8 mouse cellular contexts compared by ENCODE assay signal in the genomic region with DNA sequence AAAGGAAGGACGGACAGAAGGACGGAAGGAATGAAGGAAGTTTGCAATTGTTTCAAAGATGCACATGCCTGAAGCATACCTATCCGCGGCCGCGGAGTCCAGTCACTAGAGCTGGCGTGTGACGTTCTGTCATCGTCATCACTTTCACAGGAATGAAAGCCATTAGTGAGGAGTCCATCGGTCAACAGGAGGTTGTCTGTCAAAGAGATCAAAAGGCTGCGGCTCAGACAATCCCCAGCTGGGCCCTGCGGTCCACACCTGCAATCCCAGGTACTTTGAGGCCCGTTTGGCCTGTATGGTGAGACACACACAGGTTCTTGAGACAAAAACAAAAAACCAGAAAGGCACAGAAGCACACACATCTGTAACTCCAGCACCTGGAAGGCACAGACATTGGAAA. TPM values are rescaled to one million over a fixed set of nuclear protein-coding genes. Genes with fewer than 3 reads are reported as not detected.
DNase-seq lines count a peak whose midpoint lies in the region; ATAC-seq lines count a peak whose summit lies in the region.

No protein-coding gene starts in this region.

- ATAC-seq in intestine, embryonic 16.5 days, result no peak

- peaks cover 44% of the 10 kb centered on the region for H3K36me3 ChIP-seq in embryonic facial prominence, embryonic 10.5 days (replicated peaks)
- no peaks in the 10 kb centered on the region for H3K36me3 ChIP-seq in intestine, embryonic 16.5 days (ENCODE audit: control insufficient read depth, insufficient read depth, low read length)

- peak overlapping the region; percentile 82 for H3K4me3 ChIP-seq in embryonic facial prominence, embryonic 10.5 days
- peak overlapping the region; percentile 74 for H3K4me3 ChIP-seq in intestine, embryonic 16.5 days (ENCODE audit: low read length)

- DNase-seq in embryo, embryonic 10.5 days (ENCODE audit: low spot score), result peak; percentile 9
- DNase-seq in embryo, embryonic 11 days, result no peak
- DNase-seq in embryonic facial prominence, embryonic 10.5 days (ENCODE audit: low spot score), result peak; percentile 21
- DNase-seq in lung, postnatal 14 days, result peak; percentile 3
- DNase-seq in gastrocnemius, postnatal 25 days, result no peak
- no peak for DNase-seq in spleen, postnatal 4 days (ENCODE audit: low spot score in 2 of 2)
- DNase-seq in MN1 (ENCODE audit: low spot score), result no peak

- 63% methylated on average over 13 of the region's 13 CpGs for WGBS in embryonic facial prominence, embryonic 10.5 days
- 57% methylated on average over 13 of the region's 13 CpGs for WGBS in intestine, embryonic 16.5 days

- H3K4me1 ChIP-seq in embryonic facial prominence, embryonic 10.5 days, result peaks cover 21% of the 10 kb centered on the region
- H3K4me1 ChIP-seq in intestine, embryonic 16.5 days (ENCODE audit: control insufficient read depth, insufficient read depth, low read length), result peaks cover 9% of the 10 kb centered on the region; the same call in 1 of the 2 replicates

- peaks cover 7% of the 10 kb centered on the region; the same call in 1 of the 2 replicates for H3K27me3 ChIP-seq in embryonic facial prominence, embryonic 10.5 days (replicated peaks; ENCODE audit: low read depth, poor library complexity, severe bottlenecking)
- H3K27me3 ChIP-seq in intestine, embryonic 16.5 days (replicated peaks; ENCODE audit: control insufficient read depth, insufficient read depth, low read length), result no peaks in the 10 kb centered on the region

- H3K9me3 ChIP-seq in embryonic facial prominence, embryonic 10.5 days, result no peaks in the 10 kb centered on the region
- no peaks in the 10 kb centered on the region for H3K9me3 ChIP-seq in intestine, embryonic 16.5 days (ENCODE audit: control insufficient read depth, low read length)

- no peak overlapping the region for H3K27ac ChIP-seq in embryonic facial prominence, embryonic 10.5 days (replicated peaks)
- H3K27ac ChIP-seq in intestine, embryonic 16.5 days (ENCODE audit: low read length), result no peak overlapping the region

- peak overlapping the region; percentile 92 for H3K4me2 ChIP-seq in intestine, embryonic 16.5 days (ENCODE audit: low read depth, low read length)

- H3K9ac ChIP-seq in intestine, embryonic 16.5 days (ENCODE audit: low read depth, low read length), result no peak overlapping the region; the same call in 1 of the 2 replicates

RNA-seq across cellular contexts. Expression of gene Sirt1, which starts 44.6 kb away (rescaled TPM):
- 6.3 and 6.4 TPM in 2 replicates for polyA plus RNA-seq in embryonic facial prominence, embryonic 10.5 days (2016; fragmentation: Nextera tagmentation; extraction: Ambion mirVana)
- polyA plus RNA-seq in intestine, embryonic 16.5 days (2015; fragmentation: Nextera tagmentation; extraction: Ambion mirVana), result 2.2 and 3.3 TPM in 2 replicates
- total RNA-seq in gastrocnemius, postnatal 25 days (2021), result 1 to 10 TPM; 5.4 to 6.8 TPM

RNA-seq across cellular contexts. Expression of gene Dnajc12, which starts 45.3 kb away (rescaled TPM):
- 8.7 and 9.4 TPM in 2 replicates for polyA plus RNA-seq in embryonic facial prominence, embryonic 10.5 days (2016; fragmentation: Nextera tagmentation; extraction: Ambion mirVana)
- 6.8 TPM in 2 replicates for polyA plus RNA-seq in intestine, embryonic 16.5 days (2015; fragmentation: Nextera tagmentation; extraction: Ambion mirVana)
- total RNA-seq in gastrocnemius, postnatal 25 days (2021), result 10 to 100 TPM; 14.4 to 15.6 TPM

Comparison
In these comparisons a context has a peak if more than half of its experiments do, and no peak if none do; other contexts are left out.
1. DNase-seq: peak in embryo, embryonic 10.5 days (single experiment), embryonic facial prominence, embryonic 10.5 days (single experiment) and lung, postnatal 14 days (single experiment); none in embryo, embryonic 11 days (single experiment), gastrocnemius, postnatal 25 days (single experiment), spleen, postnatal 4 days (0 of 2) and MN1 (single experiment).